In the genomic region with DNA sequence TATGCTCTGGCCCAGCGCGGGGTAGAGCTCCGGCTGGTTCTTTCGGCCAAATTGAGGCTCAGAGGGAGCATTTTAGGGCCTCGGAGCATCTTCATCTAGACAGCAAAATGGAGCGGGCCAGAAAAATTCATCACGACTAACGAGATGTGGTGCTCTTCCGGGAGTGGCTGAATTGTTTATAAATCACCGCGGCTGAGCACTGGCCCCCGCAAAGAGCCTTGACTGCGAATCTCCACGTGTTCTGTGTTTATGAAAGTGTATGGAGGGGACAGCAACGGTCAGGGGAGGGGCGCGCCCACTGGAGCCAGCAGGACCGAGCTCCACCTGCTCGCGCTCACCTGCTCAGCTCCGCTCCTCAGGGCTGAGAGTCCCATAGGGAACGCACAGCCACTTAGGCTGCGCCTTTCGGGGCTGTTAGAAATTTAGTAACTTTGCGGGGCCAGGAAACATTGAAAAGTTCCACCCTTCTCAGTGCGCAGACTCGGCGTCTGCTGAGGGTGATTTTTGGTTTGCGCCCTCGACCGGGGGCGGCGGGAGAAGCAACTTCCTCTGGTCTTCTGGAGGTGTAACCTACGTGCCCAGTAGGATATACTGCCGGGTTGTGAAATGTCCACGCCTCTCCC, we compare ENCODE assay signal across 9 mouse cellular contexts. TPM values are rescaled to one million over a fixed set of nuclear protein-coding genes. Genes with fewer than 3 reads are reported as not detected.
A peak's percentile ranks its signal among the peaks of the same experiment; 100 is the strongest.
DNase-seq lines count a peak whose midpoint lies in the region; ATAC-seq lines count a peak whose summit lies in the region.
"Had no signal": no experiment of that assay in that cellular context is flagged by ENCODE, and none has a peak within 500 bp of the region (broad histone marks: within the 10 kb centered on the region; RNA-seq: fewer than 3 reads in every experiment).

No protein-coding gene starts in this region.

- peak; percentile 14 for DNase-seq in kidney, adult 18-20 months
- DNase-seq in kidney, postnatal 4 days = no peak
- peak; percentile 26 for DNase-seq in right cerebral cortex, postnatal 14 days
- no peak for DNase-seq in adrenal gland, postnatal 4 days (ENCODE audit: low spot score in 2 of 2)
- DNase-seq in natural killer cell, adult 2 months (ENCODE audit: low spot score in 2 of 2) = no peak

- peak overlapping the region; percentile 81 for H3K4me2 ChIP-seq in heart, embryonic 15.5 days
- peak overlapping the region; percentile 50 for H3K4me2 ChIP-seq in liver, embryonic 15.5 days

- H3K4me1 ChIP-seq in heart, embryonic 15.5 days (replicated peaks) = peaks cover 51% of the 10 kb centered on the region
- peaks cover 16% of the 10 kb centered on the region for H3K4me1 ChIP-seq in liver, embryonic 15.5 days (replicated peaks)

- H3K27me3 ChIP-seq in heart, embryonic 15.5 days = peaks cover 98% of the 10 kb centered on the region
- H3K27me3 ChIP-seq in liver, embryonic 15.5 days = peaks cover 100% of the 10 kb centered on the region

- peak overlapping the region; percentile 56 for H3K4me3 ChIP-seq in heart, embryonic 15.5 days
- H3K4me3 ChIP-seq in liver, embryonic 15.5 days (replicated peaks) = peak overlapping the region; percentile 18

- under 1% methylated on average over 36 of the region's 36 CpGs for WGBS in heart, embryonic 15.5 days
- 1% methylated on average over 36 of the region's 36 CpGs for WGBS in liver, embryonic 15.5 days (ENCODE audit: insufficient replicate concordance)

- no peak overlapping the region for H3K9ac ChIP-seq in heart, embryonic 15.5 days
- H3K9ac ChIP-seq in liver, embryonic 15.5 days = no peak overlapping the region

- H3K36me3 ChIP-seq in heart, embryonic 15.5 days = no peaks in the 10 kb centered on the region
- no peaks in the 10 kb centered on the region for H3K36me3 ChIP-seq in liver, embryonic 15.5 days (replicated peaks)

- ATAC-seq in common myeloid progenitor, adult 5-6 weeks (replicated peaks; ENCODE audit: low read depth, poor library complexity, severe bottlenecking) = peak; percentile 26
- ATAC-seq in heart, embryonic 15.5 days (replicated peaks; ENCODE audit: insufficient number of reproducible peaks, insufficient read depth, low FRiP score, low read depth) = no peak
- ATAC-seq in liver, embryonic 15.5 days (ENCODE audit: insufficient read depth) = no peak

- no peaks in the 10 kb centered on the region for H3K9me3 ChIP-seq in heart, embryonic 15.5 days (replicated peaks)
- H3K9me3 ChIP-seq in liver, embryonic 15.5 days (replicated peaks) = no peaks in the 10 kb centered on the region

- H3K27ac ChIP-seq in heart, embryonic 15.5 days = no peak overlapping the region
- H3K27ac ChIP-seq in liver, embryonic 15.5 days (replicated peaks) = no peak overlapping the region

RNA-seq across cellular contexts. Expression of a gene that starts 2.0 kb away (rescaled TPM):
- not detected in 2 replicates for total RNA-seq in common myeloid progenitor, adult 5-6 weeks (2017)
- 0.05 and 0.09 TPM in 2 replicates for polyA plus RNA-seq in heart, embryonic 15.5 days (2015; fragmentation: Nextera tagmentation; extraction: Ambion mirVana)
- polyA plus RNA-seq in liver, embryonic 15.5 days (2015; fragmentation: Nextera tagmentation; extraction: Ambion mirVana) = 0.01 TPM in 1 of 2 replicates, not detected in the other
- under 1 TPM; 0.34 to 0.51 TPM for total RNA-seq in adrenal gland, postnatal 4 days (2021)
- polyA plus RNA-seq: Patski had no signal

Comparison
In these comparisons a context has a peak if more than half of its experiments do, and no peak if none do; other contexts are left out.
1. DNase-seq: peak in kidney, adult 18-20 months (single experiment) and right cerebral cortex, postnatal 14 days (single experiment); none in kidney, postnatal 4 days (0 of 2), adrenal gland, postnatal 4 days (0 of 2) and natural killer cell, adult 2 months (0 of 2).